Mouse (Mus musculus) olfactory bulb, adult 2 months (tissue): ENCODE measurements around the gene Arhgef33.

Experiments
- CTCF ChIP-seq: fragments of 200-500 bp; IDR thresholded peaks from 2 replicates; pipeline ENCODE4 v1.5.1; 2012; ENCODE audit warnings: low read depth, mild to moderate bottlenecking, low read length, moderate library complexity; ENCODE audit not compliant: insufficient read depth
- POLR2A ChIP-seq: fragments of 200-500 bp; IDR thresholded peaks from 2 replicates; pipeline ENCODE4 v1.6.1; 2012; ENCODE audit warnings: mild to moderate bottlenecking, low read depth, low read length, moderate library complexity; ENCODE audit not compliant: insufficient read depth

DNA sequence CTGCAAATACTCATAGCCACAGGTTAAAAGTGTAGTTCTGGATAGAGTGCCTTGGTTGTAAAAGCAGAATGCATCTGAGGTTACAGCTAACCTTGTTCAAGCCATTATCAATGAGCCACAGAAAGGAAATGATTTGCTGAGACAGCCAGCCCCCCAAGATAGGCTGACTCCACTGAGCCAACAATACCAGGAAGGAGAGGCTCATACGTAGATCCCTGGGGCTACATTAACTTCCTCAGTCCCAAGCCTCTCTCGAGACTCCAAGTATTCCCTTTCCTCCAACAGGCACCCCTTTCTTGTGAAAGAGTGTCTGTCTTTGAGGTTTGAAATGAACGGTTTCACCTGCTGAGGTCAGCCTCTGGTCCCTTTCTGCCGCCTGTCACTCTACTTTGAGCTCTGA lies 22.8 kb upstream of the Arhgef33 start:
- no peak for TF ChIP-seq CTCF
- TF ChIP-seq POLR2A, result no peak
